Mouse (Mus musculus) Patski (cell line): ENCODE data around the gene Qprt. TPM values are rescaled to one million over a fixed set of nuclear protein-coding genes. Genes with fewer than 3 reads are reported as not detected.
"Not testable (repeated sequence)": the region's sequence is repeated elsewhere in the genome, so short reads cannot be mapped to it uniquely, and the experiment has no call there.

Experiments used
- ATAC-seq: fragments of 100-300 bp; one replicate; pipeline ENCODE4 v1.8.0; 2021
- CTCF ChIA-PET: fragments of 350-600 bp; sonication (Branson Sonifier 250); formaldehyde crosslinking; loops from one replicate; lab custom pipeline; 2022; ENCODE audit warnings: inconsistent platforms; lab: Charles Lee
- POLR2A ChIA-PET: fragments of 350-600 bp; sonication (Branson Sonifier 250); formaldehyde crosslinking; loops from one replicate; lab custom pipeline; 2022; ENCODE audit warnings: antibody characterized with exemption, inconsistent platforms; lab: Charles Lee
- DNase-seq: peaks from one replicate; pipeline ENCODE4 v3.0.0-alpha.2; 2011; ENCODE audit warnings: low read depth, low spot score
- H3K27me3 ChIP-seq: fragments of 371-371 bp; one replicate; pipeline ENCODE4 v1.5.1; 2021
- CTCF ChIP-seq: fragments of 100-300 bp; IDR thresholded peaks from one replicate; pipeline ENCODE4 v1.5.1; 2021
- in situ Hi-C: fragments of 300-500 bp; cut with MboI; formaldehyde crosslinking; loops from 3 replicates; pipeline ENCODE4 v1.11.1; 2018; ENCODE audit warnings: low pct_unique_long_range_greater_than_20kb, mixed read lengths
- polyA plus RNA-seq: library from polyadenylated mRNA; unstranded; gene quantifications from one replicate; pipeline ENCODE4 v1.2.3, GENCODE M21; 2021

Qprt gene
- polyA plus RNA-seq, 1 experiment from 2014 or later: not detected

- CTCF ChIA-PET: interaction anchor here (1.1 kb wide), 1 partner anchor 12 kb away, joined by 3 read pairs; no protein-coding TSS in a partner anchor
- TF ChIP-seq CTCF: no peak
- ATAC-seq (no peak), DNase-seq (no peak)
- in situ Hi-C loops: loop anchor here (10.0 kb wide), 1 partner anchor 135 kb away; no protein-coding TSS in a partner anchor
- POLR2A ChIA-PET: no interaction called here
- no peaks in the 10 kb centered on the region for H3K27me3 ChIP-seq
Observed at GRCm38 (mm10) chr7:127099528-127099927, 22.5 kb downstream of the Qprt start.

GRCm38 (mm10) chr7:127098950-127099349 lies 23.1 kb downstream of the Qprt start:
- ChIA-PET CTCF (interaction anchor here (1.1 kb wide), 1 partner anchor 12 kb away, joined by 3 read pairs; no protein-coding TSS in a partner anchor), POLR2A (no interaction called here)
- ATAC-seq: no peak
- in situ Hi-C loops: loop anchor here (10.0 kb wide), 1 partner anchor 134 kb away; no protein-coding TSS in a partner anchor
- TF ChIP-seq CTCF: no peak
- H3K27me3 ChIP-seq: no peaks in the 10 kb centered on the region
- no peak for DNase-seq

- DNase-seq: no peak
- CTCF ChIA-PET: interaction anchor here (0.6 kb wide), 1 partner anchor 158 kb away, joined by 4 read pairs; no protein-coding TSS in a partner anchor
- no peak for ATAC-seq
- POLR2A ChIA-PET: no interaction called here
- TF ChIP-seq CTCF: no peak
- no peaks in the 10 kb centered on the region for H3K27me3 ChIP-seq
- in situ Hi-C loops: loop anchor here (10.0 kb wide), 1 partner anchor 134 kb away; no protein-coding TSS in a partner anchor
Observed at GRCm38 (mm10) chr7:127098521-127098920, 23.5 kb downstream of the Qprt start.

GRCm38 (mm10) chr7:127096456-127096855 lies 25.6 kb downstream of the Qprt start:
- in situ Hi-C loops: loop anchor here (10.0 kb wide), 1 partner anchor 132 kb away; no protein-coding TSS in a partner anchor
- CTCF ChIA-PET: interaction anchor here (0.7 kb wide), 1 partner anchor 18 kb away, joined by 3 read pairs; no protein-coding TSS in a partner anchor
- ATAC-seq (no peak), DNase-seq (no peak)
- no peaks in the 10 kb centered on the region for H3K27me3 ChIP-seq
- POLR2A ChIA-PET: no interaction called here
- TF ChIP-seq CTCF: no peak

- DNase-seq (no peak), ATAC-seq (no peak)
- TF ChIP-seq CTCF: no peak
- in situ Hi-C loops: loop anchor here (5.0 to 10.0 kb wide), 2 partner anchors 37 to 129 kb away; no protein-coding TSS in a partner anchor
- H3K27me3 ChIP-seq: no peaks in the 10 kb centered on the region
- POLR2A ChIA-PET: no interaction called here
- CTCF ChIA-PET: no interaction called here
Observed at GRCm38 (mm10) chr7:127093914-127094313, 28.1 kb downstream of the Qprt start.

GRCm38 (mm10) chr7:127091114-127091896 lies 30.7 kb downstream of the Qprt start, which contains the start of gene AI467606:
AI467606 (plus strand) TSS chr7:127091359.
- ChIA-PET POLR2A (no interaction called here), CTCF (no interaction called here)
- TF ChIP-seq CTCF: no peak
- ATAC-seq (no peak), DNase-seq (no peak)
- H3K27me3 ChIP-seq: no peaks in the 10 kb centered on the region
- in situ Hi-C loops: loop anchor here (5.0 to 10.0 kb wide), 2 partner anchors 34 to 127 kb away; no protein-coding TSS in a partner anchor

- ATAC-seq: no peak
Observed at GRCm38 (mm10) chr7:127090154-127091113, 31.6 kb downstream of the Qprt start.

GRCm38 (mm10) chr7:127088901-127089845 lies 32.9 kb downstream of the Qprt start:
- POLR2A ChIA-PET: no interaction called here
- CTCF ChIA-PET: no interaction called here
- in situ Hi-C loops: no loop called here
- ATAC-seq (no peak), DNase-seq (no peak)
- H3K27me3 ChIP-seq: no peaks in the 10 kb centered on the region
- no peak for TF ChIP-seq CTCF

More at GRCm38 (mm10) chr7:127090154-127091113, 31.6 kb downstream of the Qprt start:
- no peak for DNase-seq
- ChIA-PET POLR2A (no interaction called here), CTCF (no interaction called here)
- no peaks in the 10 kb centered on the region for H3K27me3 ChIP-seq
- no peak for TF ChIP-seq CTCF
- in situ Hi-C loops: loop anchor here (5.0 to 10.0 kb wide), 2 partner anchors 33 to 126 kb away; no protein-coding TSS in a partner anchor

GRCm38 (mm10) chr7:127088083-127088482 lies 33.9 kb downstream of the Qprt start:
- POLR2A ChIA-PET: no interaction called here

GRCm38 (mm10) chr7:127087278-127088010 lies 34.6 kb downstream of the Qprt start, which contains the start of gene Zg16:
Zg16 (minus strand) TSS chr7:127087328.
- CTCF ChIA-PET, POLR2A ChIA-PET, DNase-seq, in situ Hi-C loops, H3K27me3 ChIP-seq, ATAC-seq: not testable (repeated sequence)

More at GRCm38 (mm10) chr7:127088083-127088482, 33.9 kb downstream of the Qprt start:
- no peaks in the 10 kb centered on the region for H3K27me3 ChIP-seq
- DNase-seq (no peak), ATAC-seq (no peak)
- in situ Hi-C loops: no loop called here
- CTCF ChIA-PET: no interaction called here
- no peak for TF ChIP-seq CTCF

- ATAC-seq: not testable (repeated sequence)
Observed at GRCm38 (mm10) chr7:127085751-127086150, 36.3 kb downstream of the Qprt start.

More at GRCm38 (mm10) chr7:127085751-127086150, 36.3 kb downstream of the Qprt start:
- H3K27me3 ChIP-seq, DNase-seq, CTCF ChIA-PET, in situ Hi-C loops: not testable (repeated sequence)
- POLR2A ChIA-PET: interaction anchor here (0.7 kb wide), 1 partner anchor 128 kb away, joined by 4 read pairs; no protein-coding TSS in a partner anchor
